Mouse (Mus musculus): ENCODE measurements around the gene Arhgap30. TPM values are rescaled to one million over a fixed set of nuclear protein-coding genes. Genes with fewer than 3 reads are reported as not detected.
A peak's percentile ranks its signal among the peaks of the same experiment; 100 is the strongest.

Gene Arhgap30
- total RNA-seq, 2 experiments from 2014 or later = 0.94 to 0.99 TPM

DNA sequence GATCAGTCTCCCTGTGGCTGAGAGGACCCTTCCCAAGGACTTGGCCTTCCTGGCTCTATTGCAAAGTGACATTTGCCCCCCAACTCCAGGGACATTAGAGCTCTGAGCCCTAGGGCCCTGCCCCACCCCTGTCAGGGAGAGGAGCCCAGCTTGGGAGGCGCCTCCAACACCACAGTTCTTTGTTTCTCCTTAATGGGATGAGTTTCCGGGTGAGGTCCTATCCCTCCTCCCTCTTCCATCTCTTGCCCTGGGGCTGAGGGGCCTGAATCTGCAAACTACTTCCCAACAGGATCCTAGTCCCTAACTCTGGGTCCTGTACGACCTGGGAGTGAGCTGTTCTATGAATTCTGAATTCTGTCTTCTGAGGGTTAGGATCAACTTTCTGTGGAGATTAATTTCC lies 15.9 kb upstream of the Arhgap30 start:
- intact Hi-C loops (cut with DNase I) = no loop called here
- no peak for DNase-seq

DNA sequence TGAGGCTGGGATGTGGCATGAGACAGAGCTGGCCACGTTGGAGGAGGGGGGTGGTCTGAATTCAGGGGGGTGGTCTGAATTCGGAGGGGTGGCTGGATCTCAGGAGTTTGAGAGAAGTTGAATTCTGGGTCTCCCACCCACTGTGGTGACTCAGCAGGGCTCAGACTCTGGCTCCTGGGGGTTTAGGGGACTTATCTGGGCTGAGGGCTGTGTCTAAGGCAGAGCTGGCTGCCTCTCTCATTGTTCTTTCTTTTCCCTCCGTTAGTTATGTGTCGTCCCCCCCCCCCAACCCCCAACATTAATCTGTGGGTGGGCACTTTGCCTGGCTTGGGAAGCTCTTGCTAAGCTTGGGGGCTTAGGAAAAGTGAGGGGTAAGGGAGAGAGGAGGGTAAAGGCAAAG lies 14.8 kb upstream of the Arhgap30 start:
- intact Hi-C loops (cut with DNase I) = no loop called here
- DNase-seq = no peak

DNA sequence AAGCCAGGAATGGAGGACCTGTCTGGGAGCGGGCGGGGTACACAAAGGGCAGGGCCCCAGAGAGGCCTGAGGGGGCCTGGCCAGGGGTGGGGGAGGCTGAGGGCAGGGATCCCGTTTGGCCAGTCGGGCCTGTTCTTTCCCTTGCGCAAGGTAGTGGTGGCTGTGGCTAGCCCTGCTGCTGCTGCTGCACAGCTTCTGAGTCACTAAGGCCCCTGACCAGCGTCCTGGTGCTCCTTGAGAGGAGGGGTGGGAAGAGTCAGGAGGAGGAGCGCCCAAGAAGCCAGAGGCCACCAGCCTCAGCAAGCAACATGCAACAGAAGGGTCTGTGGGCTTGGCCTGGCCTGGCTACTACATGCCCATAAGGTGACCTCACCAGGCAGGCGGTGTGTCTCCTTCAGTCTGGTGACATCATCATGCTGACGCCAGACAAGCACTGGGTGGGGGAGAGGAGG lies 13.1 kb upstream of the Arhgap30 start:
- intact Hi-C loops (cut with DNase I) = no loop called here
- no peak for DNase-seq

DNA sequence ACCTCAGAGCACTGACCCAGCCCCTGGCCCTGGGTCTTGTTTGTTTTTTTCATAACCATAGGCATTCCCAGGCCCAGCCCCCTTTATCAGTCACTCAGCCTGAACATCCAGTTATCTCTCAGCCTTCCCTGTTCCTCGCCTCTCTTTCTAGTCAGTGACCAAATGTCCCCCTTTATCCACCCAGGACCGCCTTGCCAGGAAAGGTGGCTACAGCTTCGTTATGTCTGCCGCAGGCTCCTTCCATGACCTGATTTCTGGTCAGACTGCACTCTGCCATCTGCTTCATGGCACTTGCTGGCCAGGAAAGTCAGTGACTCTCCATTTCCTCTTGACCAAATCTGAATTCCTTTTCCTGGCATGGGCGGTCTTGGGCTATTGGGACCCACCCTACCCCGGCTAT lies 10.5 kb upstream of the Arhgap30 start:
- intact Hi-C loops (cut with DNase I) = no loop called here
- DNase-seq = no peak

DNA sequence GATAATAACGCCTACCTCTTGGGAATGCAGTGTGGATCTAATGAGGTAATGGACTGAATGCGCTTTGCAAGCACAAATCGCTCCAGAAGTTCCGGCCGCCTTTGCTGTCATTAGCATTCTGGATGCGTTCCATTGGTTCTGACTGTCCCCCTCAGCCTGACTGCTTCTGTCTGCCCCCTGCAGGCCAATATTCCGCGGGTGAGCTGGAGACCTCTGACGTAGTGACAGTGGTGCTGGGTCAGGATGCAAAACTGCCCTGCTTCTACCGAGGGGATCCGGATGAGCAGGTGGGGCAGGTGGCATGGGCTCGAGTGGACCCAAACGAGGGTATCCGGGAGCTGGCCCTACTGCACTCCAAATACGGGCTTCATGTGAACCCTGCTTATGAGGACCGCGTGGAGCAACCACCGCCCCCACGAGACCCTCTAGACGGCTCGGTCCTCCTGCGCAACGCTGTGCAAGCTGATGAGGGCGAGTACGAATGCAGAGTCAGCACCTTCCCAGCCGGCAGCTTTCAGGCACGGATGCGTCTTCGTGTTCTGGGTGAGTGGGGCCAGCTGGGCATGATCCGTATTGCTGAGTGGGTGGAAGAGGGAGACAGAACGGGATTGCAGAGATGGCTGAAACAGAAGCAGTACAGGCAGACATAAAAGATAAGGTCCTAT lies 8.7 kb upstream of the Arhgap30 start:
- intact Hi-C loops (cut with DNase I) = no loop called here
- peak; percentile 53 to 64 for DNase-seq

DNA sequence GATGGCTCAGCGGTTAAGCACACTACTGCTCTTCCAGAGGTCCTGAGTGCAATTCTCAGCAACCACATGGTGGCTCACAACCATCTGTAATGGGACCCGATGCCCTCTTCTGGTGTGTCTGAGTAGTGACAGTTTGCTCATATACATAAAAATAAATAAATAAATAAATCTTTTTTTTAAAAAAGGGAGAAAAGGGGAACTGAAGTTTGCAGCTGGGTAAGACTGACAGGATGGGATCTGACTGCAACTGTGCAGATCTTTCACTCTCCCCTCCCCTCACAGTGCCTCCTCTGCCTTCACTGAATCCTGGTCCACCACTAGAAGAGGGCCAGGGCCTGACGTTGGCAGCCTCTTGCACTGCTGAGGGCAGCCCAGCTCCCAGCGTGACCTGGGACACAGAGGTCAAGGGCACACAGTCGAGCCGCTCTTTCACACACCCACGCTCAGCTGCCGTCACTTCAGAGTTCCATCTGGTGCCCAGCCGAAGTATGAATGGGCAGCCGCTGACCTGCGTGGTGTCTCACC lies 6.6 kb upstream of the Arhgap30 start:
- no peak for DNase-seq
- intact Hi-C loops (cut with DNase I) = no loop called here

DNA sequence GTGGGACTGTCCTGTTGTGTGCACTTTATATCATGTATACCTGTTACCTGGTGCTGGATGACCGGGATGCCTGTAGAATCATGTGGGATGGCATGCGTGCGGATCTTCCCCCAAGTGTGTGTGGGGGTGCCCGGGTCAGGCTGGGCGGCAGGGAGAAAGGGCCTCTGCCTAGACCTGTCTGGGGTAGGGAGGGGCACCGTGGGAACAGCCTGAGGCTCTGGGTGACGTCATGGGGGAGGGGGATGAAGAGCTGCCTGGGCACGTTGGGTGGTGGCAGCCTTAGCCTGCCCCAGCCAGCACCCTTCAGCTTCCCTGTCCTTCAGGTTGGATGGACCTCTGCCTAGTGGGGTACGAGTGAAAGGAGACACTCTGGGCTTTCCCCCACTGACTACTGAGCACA lies 4.4 kb upstream of the Arhgap30 start:
- no peak for DNase-seq
- intact Hi-C loops (cut with DNase I) = no loop called here

DNA sequence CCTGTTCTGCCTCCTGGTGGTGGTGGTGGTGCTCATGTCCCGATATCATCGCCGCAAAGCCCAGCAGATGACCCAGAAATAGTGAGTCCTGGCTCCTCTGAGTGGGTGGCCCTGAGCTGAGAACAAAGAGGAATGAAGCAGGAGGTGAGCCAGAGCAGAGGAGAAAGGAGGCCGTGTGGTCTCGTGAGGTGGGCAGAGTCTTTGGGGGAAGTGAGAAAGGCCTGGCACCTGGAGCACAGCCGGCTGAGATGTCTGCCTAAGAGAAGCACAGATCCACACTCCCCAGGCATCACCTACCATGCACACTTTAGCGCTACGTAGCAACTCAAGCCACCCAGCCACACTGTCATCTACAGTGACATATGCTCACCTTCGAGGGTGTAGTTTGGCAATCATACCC lies 3.6 kb upstream of the Arhgap30 start:
- intact Hi-C loops (cut with DNase I) = no loop called here
- no peak for DNase-seq

DNA sequence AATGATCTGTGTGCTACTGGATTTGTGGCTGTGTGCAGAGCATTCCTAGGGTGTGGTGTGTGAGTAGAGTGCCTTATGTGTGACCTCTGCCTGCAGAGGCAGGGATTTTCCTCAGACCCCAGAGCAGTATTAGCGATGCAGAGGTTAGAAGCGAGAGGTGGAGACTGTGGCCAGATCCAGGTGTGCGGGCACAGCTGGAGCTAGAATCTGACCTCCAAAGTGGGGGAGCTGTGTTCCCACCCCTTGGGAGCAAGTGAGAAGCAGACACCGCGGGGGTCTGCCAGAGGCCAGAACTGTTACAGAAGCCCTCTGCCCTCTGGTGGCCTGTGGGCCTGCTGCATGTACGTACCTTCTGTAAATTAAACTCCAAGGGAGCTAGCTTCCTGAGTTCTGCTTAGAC lies 1.7 kb upstream of the Arhgap30 start:
- intact Hi-C loops (cut with DNase I) = no loop called here
- no peak for DNase-seq

DNA sequence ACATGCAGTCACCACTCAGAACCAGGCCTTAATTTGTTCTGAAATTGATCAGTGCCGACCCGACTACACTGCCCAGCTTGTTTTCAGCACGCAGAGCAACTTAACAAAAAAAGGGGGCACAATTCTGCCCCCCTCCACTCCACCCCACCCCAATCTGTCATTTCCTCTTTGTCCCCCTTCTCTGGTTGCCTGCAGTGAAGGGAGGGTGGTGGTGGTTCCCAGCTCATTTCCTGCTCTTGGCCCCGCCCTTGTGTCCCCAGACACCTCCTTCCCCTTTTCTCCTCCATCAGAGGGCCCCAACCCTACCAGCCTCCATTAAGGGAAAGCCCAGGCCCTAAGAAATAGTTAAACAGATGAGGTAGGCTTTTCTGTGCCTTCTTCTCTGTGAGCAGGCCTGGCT lies 1.3 kb downstream of the Arhgap30 start:
- no peak for DNase-seq
- intact Hi-C loops (cut with DNase I) = no loop called here

DNA sequence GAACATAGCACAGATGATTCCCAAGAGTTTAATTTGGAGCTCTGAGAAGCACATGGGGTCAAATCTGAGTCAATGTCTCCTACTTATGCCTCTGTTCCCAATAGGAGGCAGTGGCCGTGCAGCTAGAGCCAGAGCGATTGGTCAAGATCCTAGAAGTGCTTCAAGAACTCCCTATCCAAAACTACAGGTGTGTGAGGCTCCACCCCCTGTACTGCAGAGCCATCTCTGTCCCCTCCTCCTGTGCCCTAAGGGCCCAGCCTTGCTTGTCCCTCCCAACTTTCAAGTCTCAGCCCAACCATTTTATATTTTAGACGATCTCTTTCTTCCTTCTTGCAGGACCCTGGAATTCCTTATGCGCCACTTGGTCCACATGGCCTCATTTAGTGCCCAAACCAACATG lies 13.1 kb downstream of the Arhgap30 start:
- intact Hi-C loops (cut with DNase I) = no loop called here
- no peak for DNase-seq

DNA sequence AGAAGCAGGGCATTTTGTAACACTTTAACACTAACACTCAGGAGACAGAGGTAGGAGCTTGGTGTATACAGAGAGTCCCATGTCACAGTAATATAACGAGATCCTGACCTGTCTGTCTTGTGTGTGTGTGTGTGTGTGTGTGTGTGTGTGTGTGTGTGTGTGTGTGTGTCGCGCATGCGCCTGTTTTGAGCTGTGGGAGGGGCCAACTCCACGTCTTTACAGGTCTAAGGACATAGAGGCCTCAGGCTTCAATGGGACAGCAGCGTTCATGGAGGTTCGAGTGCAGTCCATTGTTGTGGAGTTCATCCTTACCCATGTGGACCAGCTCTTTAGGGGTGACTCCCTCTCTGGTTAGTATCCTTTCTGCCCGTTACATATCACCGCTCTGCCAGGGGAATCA lies 14.2 kb downstream of the Arhgap30 start:
- intact Hi-C loops (cut with DNase I) = no loop called here
- DNase-seq = no peak

DNA sequence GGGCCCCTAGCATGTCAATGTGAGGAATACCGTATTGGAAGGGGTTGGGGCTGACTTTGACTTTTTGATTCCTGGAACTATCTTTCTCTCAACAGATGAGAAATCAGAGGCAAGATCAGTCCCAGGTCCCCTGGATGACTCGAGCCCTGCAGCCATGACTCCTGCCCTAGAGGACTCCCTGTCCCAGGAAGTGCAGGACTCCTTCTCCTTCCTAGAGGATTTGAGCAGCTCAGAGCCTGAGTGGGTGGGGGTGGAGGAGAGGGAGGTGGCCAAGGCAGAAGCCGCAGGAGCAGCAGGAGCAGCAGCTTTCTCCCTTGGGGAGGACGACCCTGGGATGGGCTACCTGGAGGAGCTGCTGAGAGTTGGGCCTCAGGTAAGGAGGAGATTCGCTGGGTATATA lies 18.5 kb downstream of the Arhgap30 start:
- intact Hi-C loops (cut with DNase I) = no loop called here
- no peak for DNase-seq

DNA sequence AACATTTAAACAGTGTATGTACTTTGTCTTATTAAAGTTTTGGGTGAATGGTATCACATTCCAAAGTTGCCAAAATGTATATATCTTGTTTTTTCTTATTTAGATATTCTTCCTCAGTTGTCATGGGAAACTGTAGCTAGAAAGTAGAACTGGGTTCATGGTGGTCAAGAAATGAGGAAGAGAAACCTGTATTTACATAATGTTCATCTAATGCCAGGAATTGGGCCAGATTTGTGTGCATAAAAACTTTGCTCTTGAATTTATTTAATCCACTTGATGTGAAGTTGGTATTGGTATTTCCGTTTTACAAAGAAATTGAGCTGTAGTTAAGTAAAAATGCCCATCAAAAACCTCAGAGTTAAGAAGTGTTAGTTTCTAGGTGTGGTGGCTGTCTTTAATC lies 21.5 kb downstream of the Arhgap30 start:
- intact Hi-C loops (cut with DNase I) = loop anchor here (5.0 to 10.0 kb wide), 2 partner anchors 48 to 375 kb away; partner anchors contain the start of gene Klhdc9
- no peak for DNase-seq

DNA sequence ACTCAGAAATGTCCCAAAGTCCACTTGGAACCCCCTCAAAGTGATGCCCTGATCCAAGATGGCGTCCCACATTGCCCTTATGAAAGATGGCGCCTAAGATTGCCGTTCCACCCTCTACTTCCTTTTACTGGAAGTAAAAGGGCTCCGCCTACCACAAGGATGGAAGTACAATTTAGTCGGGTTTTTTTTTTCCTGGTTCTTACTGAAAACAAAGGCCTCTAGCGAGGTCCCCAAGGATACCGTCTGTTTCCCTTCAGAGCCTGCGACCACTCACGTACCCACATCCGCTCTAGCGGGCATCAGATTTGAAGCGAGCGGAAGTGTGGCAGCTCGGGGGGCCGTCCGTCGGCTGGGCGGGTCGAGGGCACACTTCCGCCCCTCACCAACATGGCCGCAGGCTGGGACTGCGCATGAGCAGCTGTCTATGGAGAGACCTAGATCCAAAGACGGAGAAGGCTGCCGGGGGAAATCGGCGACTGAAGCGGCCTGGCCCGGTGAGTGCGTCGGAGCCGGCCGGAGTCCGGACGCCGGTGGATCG lies 22.3 kb downstream of the Arhgap30 start, which contains the start of gene Usf1:
TSS of gene Usf1 (plus strand) at position 367 of the 538 bp plus-strand sequence.
- peak; percentile 93 to 94 for DNase-seq
- intact Hi-C loops (cut with DNase I) = loop anchor here (5.0 to 10.0 kb wide), 2 partner anchors 49 to 376 kb away; partner anchors contain the start of gene Klhdc9

DNA sequence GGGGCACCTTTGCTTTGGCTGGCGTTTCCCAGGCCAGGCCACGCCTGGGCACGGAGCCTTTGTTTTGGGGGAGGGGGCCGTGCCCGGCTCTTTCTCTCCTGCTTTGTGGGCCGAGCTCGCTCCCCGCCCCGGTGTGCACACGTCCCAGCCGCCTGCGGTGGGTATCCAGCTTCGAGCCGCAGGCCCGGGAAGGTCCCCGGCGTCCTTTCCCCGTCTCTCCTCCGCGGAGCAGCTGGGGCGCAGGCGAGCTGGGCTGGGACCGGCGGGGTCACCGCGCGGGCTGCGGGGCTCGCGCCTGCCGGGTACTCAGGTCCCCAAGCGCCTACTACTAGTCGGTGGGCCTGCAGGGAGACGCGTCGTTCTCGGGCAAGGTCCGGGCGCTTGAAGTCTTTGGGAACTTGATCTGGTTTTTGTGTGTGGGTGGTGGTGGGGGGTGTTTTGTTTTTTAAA lies 22.8 kb downstream of the Arhgap30 start:
- DNase-seq = no peak
- intact Hi-C loops (cut with DNase I) = loop anchor here (5.0 to 10.0 kb wide), 2 partner anchors 49 to 377 kb away; partner anchors contain the start of gene Klhdc9

DNA sequence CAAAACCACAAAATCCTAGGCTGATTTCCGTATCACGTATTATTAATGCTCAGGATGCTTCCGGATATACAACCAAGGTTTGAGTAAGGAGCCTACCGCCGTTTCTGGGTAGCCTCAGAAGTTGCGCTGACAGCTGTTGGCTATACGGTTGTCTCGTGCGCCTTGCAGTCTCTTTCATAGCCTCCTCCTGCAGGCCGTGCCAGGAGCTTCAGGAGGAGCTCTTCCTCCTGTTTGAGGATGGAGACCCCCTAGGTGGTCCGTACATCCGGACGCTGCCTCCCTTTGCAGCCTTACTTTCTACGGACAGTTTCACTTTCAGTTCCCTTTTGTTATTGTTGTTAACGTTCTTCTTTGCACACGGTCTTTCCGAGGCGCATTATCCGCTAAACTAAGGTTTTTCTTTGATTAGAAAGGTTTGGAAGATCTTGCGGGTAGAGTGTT lies 23.3 kb downstream of the Arhgap30 start:
- intact Hi-C loops (cut with DNase I) = loop anchor here (5.0 to 10.0 kb wide), 2 partner anchors 50 to 377 kb away; partner anchors contain the start of gene Klhdc9
- peak in 1 of 2 experiments; percentile 31 for DNase-seq

DNA sequence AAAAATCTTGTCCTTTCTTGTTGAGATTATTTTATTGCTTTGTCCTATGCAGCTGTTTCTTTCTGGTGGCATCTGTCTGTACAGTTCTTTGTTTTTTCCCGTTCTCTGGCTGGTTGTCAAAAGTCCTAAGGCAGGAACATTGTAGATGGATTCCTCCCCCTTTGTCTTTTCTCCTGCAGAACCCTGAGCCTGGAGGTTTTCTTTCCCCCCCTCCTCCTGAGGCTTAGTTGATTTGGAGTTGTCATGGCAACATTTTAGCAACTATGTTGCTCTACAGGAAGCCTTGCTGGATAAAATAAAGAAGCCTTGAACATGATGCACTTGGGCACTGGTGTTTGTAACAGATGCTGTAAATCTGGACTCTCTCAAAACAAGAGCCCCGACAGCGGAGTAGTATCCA lies 23.7 kb downstream of the Arhgap30 start:
- DNase-seq = no peak
- intact Hi-C loops (cut with DNase I) = loop anchor here (5.0 to 10.0 kb wide), 2 partner anchors 50 to 378 kb away; partner anchors contain the start of gene Klhdc9

DNA sequence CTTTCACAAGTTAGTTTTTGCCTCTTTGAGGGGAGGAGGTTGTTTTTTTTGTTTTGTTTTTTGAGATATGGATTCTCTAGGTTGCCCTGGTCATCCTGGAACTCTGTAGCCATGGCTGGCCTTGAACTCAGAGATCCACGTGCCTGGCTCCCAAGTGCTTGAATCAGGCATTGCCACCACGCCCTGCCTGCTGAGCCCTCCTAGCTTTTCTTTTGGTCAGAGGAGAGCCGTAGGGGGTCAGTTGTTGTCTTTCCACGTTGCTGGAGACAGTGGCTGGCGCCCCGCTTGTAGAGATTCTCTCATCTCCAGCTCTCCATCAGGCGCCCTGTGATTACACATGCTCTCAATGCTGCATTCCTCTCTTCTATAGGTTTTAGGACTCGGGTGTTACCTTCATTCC lies 24.9 kb downstream of the Arhgap30 start:
- intact Hi-C loops (cut with DNase I) = loop anchor here (5.0 to 10.0 kb wide), 2 partner anchors 51 to 379 kb away; partner anchors contain the start of gene Klhdc9

DNA sequence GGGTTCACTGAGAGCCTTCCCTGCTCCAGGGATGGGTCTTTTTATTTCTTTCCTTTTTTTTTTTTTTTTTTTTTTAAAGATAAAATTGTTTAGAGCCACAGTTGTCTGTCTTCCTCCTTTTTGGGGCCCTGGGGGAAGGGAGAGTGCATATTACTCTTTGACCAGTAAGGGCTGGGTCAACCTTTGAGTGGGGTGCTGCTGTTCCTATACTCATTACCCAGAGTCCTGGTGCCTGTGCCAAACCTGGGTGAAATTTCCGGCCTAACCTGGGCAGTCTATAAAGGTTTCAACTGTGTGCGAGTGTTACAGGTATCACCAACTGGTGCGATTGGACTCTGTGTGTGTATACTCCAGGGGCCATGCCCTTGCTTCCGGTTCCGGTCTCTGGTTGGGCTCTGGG lies 29.9 kb downstream of the Arhgap30 start, which contains the start of gene Tstd1:
TSS of gene Tstd1 (plus strand) at position 213 of the 400 bp plus-strand sequence.
- intact Hi-C loops (cut with DNase I) = loop anchor here (5.0 to 10.0 kb wide), 2 partner anchors 384 to 766 kb away; no protein-coding TSS in a partner anchor
- DNase-seq = no peak

More for the DNA sequence above, 24.9 kb downstream of the Arhgap30 start:
- DNase-seq = no peak

DNA sequence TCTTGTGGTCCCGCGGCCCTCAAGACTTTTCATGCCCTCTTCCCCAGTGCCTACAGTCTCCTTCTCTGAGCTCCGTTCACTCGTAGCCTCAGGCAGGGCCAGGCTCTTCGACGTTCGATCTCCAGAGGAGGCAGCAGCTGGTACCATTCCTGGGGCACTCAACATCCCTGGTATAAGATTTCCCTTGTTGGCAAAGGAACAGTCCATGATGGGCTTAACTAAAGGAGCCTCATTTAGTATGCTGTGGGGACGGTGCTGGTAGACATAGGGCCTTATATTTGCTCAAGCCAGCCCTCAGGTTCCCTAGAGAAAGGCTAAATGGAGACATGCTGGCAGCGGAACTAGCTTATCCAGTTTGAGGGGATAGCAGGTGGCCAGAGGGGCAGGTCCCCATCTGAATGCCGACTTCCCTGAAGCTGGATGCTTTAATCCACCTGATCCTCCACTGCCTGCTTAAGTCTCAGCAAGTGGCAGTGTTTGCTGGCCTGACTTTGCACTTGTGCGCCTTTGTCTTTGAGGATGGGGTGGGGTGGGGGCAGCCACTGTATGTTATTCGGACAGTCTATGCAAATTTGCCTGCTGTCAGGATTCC lies 30.6 kb downstream of the Arhgap30 start:
- intact Hi-C loops (cut with DNase I) = loop anchor here (5.0 to 10.0 kb wide), 2 partner anchors 385 to 767 kb away; no protein-coding TSS in a partner anchor
- no peak for DNase-seq

Measured in gastrocnemius, postnatal 36 days (tissue).